Mouse (Mus musculus) kidney, postnatal 0 days (tissue): Measurements from ENCODE around the gene Tktl2. TPM values are rescaled to one million over a fixed set of nuclear protein-coding genes. Genes with fewer than 3 reads are reported as not detected.

ENCODE experiments used
- ATAC-seq: fragments of 200-750 bp; cut with Nextera tagmentation; replicated peaks from 2 replicates; pipeline ENCODE4 v1.8.0; 2017; ENCODE audit warnings: low read depth, moderate number of reproducible peaks, moderate TSS enrichment, moderate library complexity; ENCODE audit not compliant: low FRiP score
- DNase-seq: peaks from one replicate; pipeline ENCODE4 v3.0.0-alpha.2; 2016; ENCODE audit warnings: low spot score
- H3K27ac ChIP-seq: fragments of 300-500 bp; sonication (generic); 2 replicates; pipeline ENCODE4 v1.5.1; 2014; ENCODE audit warnings: mild to moderate bottlenecking
- H3K27me3 ChIP-seq: fragments of 300-500 bp; sonication (generic); 2 replicates; pipeline ENCODE4 v1.6.1; 2014; ENCODE audit warnings: low read length, mixed read lengths; ENCODE audit not compliant: insufficient read depth
- H3K36me3 ChIP-seq: fragments of 300-500 bp; sonication (generic); 2 replicates; pipeline ENCODE4 v1.6.1; 2014; ENCODE audit warnings: low read length, mixed read lengths; ENCODE audit not compliant: insufficient read depth
- H3K4me1 ChIP-seq: fragments of 300-500 bp; sonication (generic); replicated peaks from 2 replicates; pipeline ENCODE4 v1.6.1; 2014; ENCODE audit warnings: antibody characterized with exemption, low read length, mixed read lengths; ENCODE audit not compliant: insufficient read depth
- H3K4me2 ChIP-seq: fragments of 300-500 bp; sonication (generic); 2 replicates; pipeline ENCODE4 v1.6.1; 2014; ENCODE audit warnings: mild to moderate bottlenecking, low read length, moderate library complexity, mixed read lengths
- H3K4me3 ChIP-seq: fragments of 300-500 bp; sonication (generic); replicated peaks from 2 replicates; pipeline ENCODE4 v1.5.1; 2014; ENCODE audit warnings: low read depth, low read length
- H3K9ac ChIP-seq: fragments of 300-500 bp; sonication (generic); 2 replicates; pipeline ENCODE4 v1.6.1; 2014; ENCODE audit warnings: low read depth, low read length
- H3K9me3 ChIP-seq: fragments of 300-500 bp; sonication (generic); replicated peaks from 2 replicates; pipeline ENCODE4 v1.6.1; 2016; ENCODE audit warnings: low read length, inconsistent platforms, mixed read lengths
- CTCF ChIP-seq: IDR thresholded peaks from 2 replicates; pipeline ENCODE4 v1.5.1; 2016; ENCODE audit warnings: antibody characterized with exemption, low read depth, mild to moderate bottlenecking, moderate library complexity
- WGBS: fragments of 180-500 bp; shearing (Covaris S2); extraction: QIAGEN DNeasy Blood & Tissue Kit; methylation state at CpG from one replicate; pipeline ENCODE4 v1.1.7; 2014; 5-methylcytosine and 5-hydroxymethylcytosine counted together
- polyA plus RNA-seq: library from polyadenylated mRNA; unstranded; fragments of >200 nt; fragmentation: Nextera tagmentation; extraction: Ambion mirVana; gene quantifications from 2 replicates; pipeline ENCODE4 v1.2.1, GENCODE M21; 2015

Gene Tktl2
- polyA plus RNA-seq, 1 experiment from 2014 or later: not detected

DNA sequence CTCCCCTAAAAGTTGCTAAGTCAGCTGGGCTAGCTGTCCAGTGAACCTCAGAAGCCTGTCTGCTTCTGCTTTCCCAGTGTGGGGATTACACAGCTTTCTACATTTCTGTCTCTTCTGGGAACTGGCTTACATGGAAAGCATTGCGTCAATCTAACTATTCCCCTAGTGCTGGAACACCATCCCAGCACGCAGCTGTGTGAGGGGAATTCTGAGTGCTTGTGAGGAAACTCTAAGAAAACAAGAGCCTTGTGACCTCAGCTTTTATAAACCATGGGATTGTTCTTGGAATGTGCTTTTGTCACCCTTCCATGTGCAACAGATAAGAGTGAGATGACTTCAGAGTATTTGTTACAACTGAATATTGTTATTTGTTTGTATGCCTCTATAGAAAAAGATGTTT lies 17.1 kb upstream of the Tktl2 start:
- DNase-seq (no peak), ATAC-seq (no peak)
- Histone ChIP-seq H3K9ac (no peak overlapping the region), H3K27ac (no peak overlapping the region), H3K36me3 (no peaks in the 10 kb centered on the region), H3K4me2 (no peak overlapping the region), H3K27me3 (no peaks in the 10 kb centered on the region), H3K4me3 (no peak overlapping the region), H3K9me3 (no peaks in the 10 kb centered on the region), H3K4me1 (no peaks in the 10 kb centered on the region)
- 50% methylated on average over 2 of the region's 2 CpGs for WGBS
- TF ChIP-seq CTCF: no peak

DNA sequence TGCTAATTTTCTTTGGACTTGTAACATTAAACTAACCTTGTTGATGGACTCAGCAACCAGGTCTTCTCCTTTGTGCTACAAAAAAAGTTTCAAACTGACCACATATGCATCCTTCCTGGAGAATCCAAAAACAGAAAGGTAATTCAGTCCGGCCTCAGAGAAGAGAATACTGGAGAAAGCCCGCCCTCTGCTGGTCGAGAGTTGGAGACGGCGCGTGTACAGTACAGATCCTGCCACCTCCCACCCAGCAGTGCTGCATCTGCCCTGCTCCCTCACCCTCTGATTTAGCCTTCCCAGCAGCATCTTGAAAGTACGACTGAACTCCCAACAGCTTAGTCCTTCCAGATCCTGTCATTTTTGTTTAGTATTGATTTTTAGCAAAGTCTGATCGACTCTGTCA lies 15.8 kb upstream of the Tktl2 start:
- Histone ChIP-seq H3K9me3 (no peaks in the 10 kb centered on the region), H3K4me1 (no peaks in the 10 kb centered on the region), H3K4me3 (no peak overlapping the region), H3K36me3 (no peaks in the 10 kb centered on the region), H3K27me3 (no peaks in the 10 kb centered on the region), H3K4me2 (no peak overlapping the region), H3K27ac (no peak overlapping the region), H3K9ac (no peak overlapping the region)
- DNase-seq (peak; percentile 82), ATAC-seq (peak; percentile 82; the same call in 1 of the 2 replicates)
- TF ChIP-seq CTCF: peak; percentile 80
- 7% methylated on average over 8 of the region's 8 CpGs for WGBS

DNA sequence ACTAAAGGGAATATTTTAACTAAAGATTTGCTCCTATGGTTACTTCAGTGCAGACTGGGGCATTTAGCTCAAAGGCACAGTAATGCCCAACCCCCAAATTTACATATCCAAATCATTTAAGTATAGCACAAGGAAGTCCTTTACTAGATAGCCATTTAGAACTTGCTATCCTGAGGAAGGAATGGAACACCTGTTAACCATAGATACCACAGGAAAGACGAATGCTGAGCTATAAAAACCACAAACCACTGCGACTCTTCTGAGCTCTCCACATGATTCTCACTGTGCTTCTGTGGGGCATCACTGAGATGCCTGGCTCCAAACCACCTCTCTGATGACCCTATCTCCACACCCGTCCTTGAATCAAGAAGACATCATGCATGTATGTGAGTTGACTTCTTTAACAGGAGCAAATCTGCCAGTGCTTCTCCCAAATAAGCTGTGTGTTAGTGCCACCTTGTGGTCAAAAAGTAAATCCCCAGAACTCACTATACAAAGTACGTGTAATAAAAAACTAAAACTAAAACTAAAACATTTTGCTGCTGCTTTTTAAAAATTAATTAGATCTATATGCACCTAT lies 14.5 kb upstream of the Tktl2 start:
- no peaks in the 10 kb centered on the region for H3K27me3 ChIP-seq
- H3K4me3 ChIP-seq: no peak overlapping the region
- H3K27ac ChIP-seq: no peak overlapping the region
- peak; percentile 80 for TF ChIP-seq CTCF
- ATAC-seq (no peak), DNase-seq (peak; percentile 73)
- no peaks in the 10 kb centered on the region for H3K36me3 ChIP-seq
- H3K4me2 ChIP-seq: no peak overlapping the region
- H3K9ac ChIP-seq: no peak overlapping the region
- H3K4me1 ChIP-seq: no peaks in the 10 kb centered on the region
- H3K9me3 ChIP-seq: no peaks in the 10 kb centered on the region
- 31% methylated on average over 4 of the region's 4 CpGs for WGBS

DNA sequence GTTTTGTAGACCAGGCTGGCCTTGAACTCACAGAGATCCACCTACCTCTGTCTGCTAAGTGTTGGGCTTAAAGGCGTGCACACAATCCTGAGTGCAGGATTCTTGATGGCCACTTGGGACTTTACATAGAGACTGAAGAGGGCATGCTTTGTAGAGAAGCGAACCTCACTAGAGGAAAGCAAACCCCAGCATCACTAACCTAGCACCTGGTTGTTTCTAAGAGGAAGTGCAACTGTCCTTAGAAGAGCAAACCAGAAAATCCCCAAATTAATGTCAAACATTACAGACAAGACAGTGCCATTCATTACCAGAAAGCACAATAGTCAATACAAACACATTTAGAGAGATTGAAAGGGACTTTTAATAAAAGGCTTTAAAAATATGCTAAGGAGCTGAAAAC lies 8.2 kb upstream of the Tktl2 start:
- no peak overlapping the region for H3K4me2 ChIP-seq
- no peak overlapping the region for H3K27ac ChIP-seq
- H3K4me1 ChIP-seq: no peaks in the 10 kb centered on the region
- DNase-seq: no peak
- WGBS: 81% methylated on average over 2 of the region's 2 CpGs
- no peak overlapping the region for H3K4me3 ChIP-seq
- TF ChIP-seq CTCF: no peak
- H3K27me3 ChIP-seq: no peaks in the 10 kb centered on the region
- no peaks in the 10 kb centered on the region for H3K9me3 ChIP-seq
- ATAC-seq: no peak
- no peaks in the 10 kb centered on the region for H3K36me3 ChIP-seq
- H3K9ac ChIP-seq: no peak overlapping the region

DNA sequence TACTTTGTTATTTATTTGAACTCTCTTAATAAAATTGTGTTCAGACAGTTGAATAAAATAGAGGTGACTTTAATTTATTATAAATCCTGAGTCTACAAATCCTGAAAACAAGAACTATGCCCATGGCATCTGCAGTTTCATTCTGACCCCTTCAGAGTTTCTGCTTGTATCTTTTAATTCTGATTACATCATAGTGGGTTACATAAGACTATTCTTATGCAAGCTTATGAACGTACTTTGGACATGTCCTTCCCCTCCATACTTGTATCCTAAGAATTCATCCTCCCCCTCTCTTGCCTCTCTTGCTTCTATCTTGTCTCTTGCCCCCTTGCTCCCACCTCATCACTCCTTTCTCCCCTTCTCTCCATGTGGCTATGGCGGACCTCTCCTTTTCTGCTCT lies 7.6 kb downstream of the Tktl2 start:
- no peak overlapping the region for H3K27ac ChIP-seq
- no peak for TF ChIP-seq CTCF
- WGBS: 76% methylated on average over 2 of the region's 2 CpGs

DNA sequence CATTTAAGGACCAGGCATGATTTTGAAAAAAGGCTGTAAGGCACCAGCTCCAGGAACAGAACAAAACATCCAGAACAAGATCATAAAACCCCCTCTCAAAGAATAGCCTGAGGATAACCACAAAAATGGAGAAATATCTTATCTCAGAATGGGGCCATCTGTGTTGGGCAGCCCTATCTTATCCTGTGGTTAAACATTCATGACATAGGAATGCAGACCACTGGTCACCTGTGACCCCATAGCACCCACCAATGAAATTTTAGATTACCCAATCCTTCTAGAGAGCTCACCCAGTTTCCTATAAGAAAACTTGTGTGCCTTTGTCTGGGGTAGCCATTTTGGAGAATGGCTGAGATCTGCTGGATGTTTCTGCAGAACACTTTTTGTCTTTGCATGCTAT lies 9.0 kb downstream of the Tktl2 start:
- H3K4me1 ChIP-seq: no peaks in the 10 kb centered on the region
- ATAC-seq (no peak), DNase-seq (no peak)
- no peak overlapping the region for H3K4me3 ChIP-seq
- no peaks in the 10 kb centered on the region for H3K36me3 ChIP-seq
- TF ChIP-seq CTCF: no peak
- no peaks in the 10 kb centered on the region for H3K27me3 ChIP-seq
- no peak overlapping the region for H3K27ac ChIP-seq
- no peak overlapping the region for H3K4me2 ChIP-seq
- no peaks in the 10 kb centered on the region for H3K9me3 ChIP-seq
- no peak overlapping the region for H3K9ac ChIP-seq

More for the DNA sequence above, 7.6 kb downstream of the Tktl2 start:
- H3K27me3 ChIP-seq: no peaks in the 10 kb centered on the region
- H3K9me3 ChIP-seq: no peaks in the 10 kb centered on the region
- H3K36me3 ChIP-seq: no peaks in the 10 kb centered on the region
- H3K4me2 ChIP-seq: no peak overlapping the region
- no peak overlapping the region for H3K9ac ChIP-seq
- no peak overlapping the region for H3K4me3 ChIP-seq
- DNase-seq: no peak
- no peak for ATAC-seq
- H3K4me1 ChIP-seq: no peaks in the 10 kb centered on the region

DNA sequence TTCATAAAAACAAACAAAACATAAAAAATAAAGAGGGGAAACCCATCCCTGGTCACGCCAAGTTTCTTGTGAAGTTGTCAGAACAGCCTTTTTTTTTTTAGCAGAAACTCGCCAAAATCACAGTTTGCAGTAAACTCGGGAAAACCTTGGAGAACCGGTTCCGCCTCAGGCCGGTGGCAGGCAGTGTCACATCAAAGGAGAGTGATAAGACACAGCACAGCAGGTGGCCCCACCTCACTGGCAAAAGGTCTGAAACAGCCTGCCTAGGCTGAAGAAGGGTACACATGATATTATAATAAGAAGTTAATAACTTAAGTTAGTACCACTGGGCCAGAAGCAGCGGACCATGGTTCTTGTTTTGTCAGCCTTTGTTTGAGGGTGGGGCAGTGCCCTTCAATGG lies 38.5 kb downstream of the Tktl2 start:
- 16% methylated on average over 7 of the region's 7 CpGs for WGBS

More for the DNA sequence above, 38.5 kb downstream of the Tktl2 start:
- Histone ChIP-seq H3K4me2 (no peak overlapping the region), H3K9me3 (no peaks in the 10 kb centered on the region), H3K9ac (no peak overlapping the region), H3K36me3 (no peaks in the 10 kb centered on the region), H3K4me1 (no peaks in the 10 kb centered on the region), H3K4me3 (no peak overlapping the region), H3K27ac (no peak overlapping the region), H3K27me3 (no peaks in the 10 kb centered on the region)
- DNase-seq: no peak
- no peak for ATAC-seq
- no peak for TF ChIP-seq CTCF

Other genes with a start within 250 kb of the Tktl2 start
- 10.4 and 10.7 TPM in 2 replicates for gene Tma16, start 25.2 kb upstream of the Tktl2 start, polyA plus RNA-seq
- gene Npy5r, start 176.4 kb downstream of the Tktl2 start, polyA plus RNA-seq: not detected in 2 replicates
- 0.26 and 0.41 TPM in 2 replicates for gene Npy1r, start 185.4 kb downstream of the Tktl2 start, polyA plus RNA-seq